Mouse (Mus musculus): Measurements from ENCODE around the gene Fbxl8. TPM values are rescaled to one million over a fixed set of nuclear protein-coding genes. Genes with fewer than 3 reads are reported as not detected.

Fbxl8 gene
- polyA plus RNA-seq, 1 experiment from 2014 or later: 3.5 TPM

GRCm38 (mm10) chr8:105275387-105275786 is 10.9 kb downstream of the Fbxl8 start:
- WGBS: 16% methylated on average over 11 of the region's 11 CpGs
- Histone ChIP-seq H3K4me1 (replicated peaks; ENCODE audit: control insufficient read depth, insufficient read depth) (no peaks in the 10 kb centered on the region; the same call in 1 of the 2 replicates), H3K4me3 (ENCODE audit: low read depth, low read length) (peak overlapping the region; percentile 40; the same call in 1 of the 2 replicates), H3K27ac (replicated peaks) (no peak overlapping the region), H3K36me3 (ENCODE audit: control insufficient read depth, insufficient read depth, low read length) (no peaks in the 10 kb centered on the region), H3K9ac (ENCODE audit: low read length) (no peak overlapping the region), H3K4me2 (replicated peaks; ENCODE audit: low read depth) (peak overlapping the region; percentile 67; the same call in 1 of the 2 replicates), H3K27me3 (ENCODE audit: control insufficient read depth, insufficient read depth, low read length) (peaks cover 2% of the 10 kb centered on the region; the same call in 1 of the 2 replicates), H3K9me3 (ENCODE audit: control insufficient read depth, low read length) (no peaks in the 10 kb centered on the region)
- DNase-seq (ENCODE audit: low spot score) (no peak), ATAC-seq (ENCODE audit: low FRiP score, low TSS enrichment) (no peak)
- TF ChIP-seq CTCF (IDR thresholded peaks at IDR 0.05; ENCODE audit: low read depth) (no peak), EP300 (optimal IDR thresholded peaks at IDR 0.05) (no peak)

GRCm38 (mm10) chr8:105275840-105276239 is 11.4 kb downstream of the Fbxl8 start, which contains the start of gene Nol3:
TSS of gene Nol3 (plus strand) at chr8:105276140.
- Histone ChIP-seq H3K27me3 (ENCODE audit: control insufficient read depth, insufficient read depth, low read length) (peaks cover 2% of the 10 kb centered on the region; the same call in 1 of the 2 replicates), H3K4me2 (replicated peaks; ENCODE audit: low read depth) (peak within 1 kb of the TSS; percentile 67), H3K9me3 (ENCODE audit: control insufficient read depth, low read length) (no peaks in the 10 kb centered on the region), H3K4me1 (replicated peaks; ENCODE audit: control insufficient read depth, insufficient read depth) (no peaks in the 10 kb centered on the region; the same call in 1 of the 2 replicates), H3K9ac (ENCODE audit: low read length) (peak within 1 kb of the TSS; percentile 41), H3K36me3 (ENCODE audit: control insufficient read depth, insufficient read depth, low read length) (no peaks in the 10 kb centered on the region), H3K27ac (replicated peaks) (no peak within 1 kb of the TSS), H3K4me3 (ENCODE audit: low read depth, low read length) (peak within 1 kb of the TSS; percentile 40)
- 7% methylated on average over 10 of the region's 10 CpGs for WGBS
- ATAC-seq (ENCODE audit: low FRiP score, low TSS enrichment): no peak
- DNase-seq (ENCODE audit: low spot score): no peak
- TF ChIP-seq CTCF (IDR thresholded peaks at IDR 0.05; ENCODE audit: low read depth) (no peak), EP300 (optimal IDR thresholded peaks at IDR 0.05) (no peak)

DNA sequence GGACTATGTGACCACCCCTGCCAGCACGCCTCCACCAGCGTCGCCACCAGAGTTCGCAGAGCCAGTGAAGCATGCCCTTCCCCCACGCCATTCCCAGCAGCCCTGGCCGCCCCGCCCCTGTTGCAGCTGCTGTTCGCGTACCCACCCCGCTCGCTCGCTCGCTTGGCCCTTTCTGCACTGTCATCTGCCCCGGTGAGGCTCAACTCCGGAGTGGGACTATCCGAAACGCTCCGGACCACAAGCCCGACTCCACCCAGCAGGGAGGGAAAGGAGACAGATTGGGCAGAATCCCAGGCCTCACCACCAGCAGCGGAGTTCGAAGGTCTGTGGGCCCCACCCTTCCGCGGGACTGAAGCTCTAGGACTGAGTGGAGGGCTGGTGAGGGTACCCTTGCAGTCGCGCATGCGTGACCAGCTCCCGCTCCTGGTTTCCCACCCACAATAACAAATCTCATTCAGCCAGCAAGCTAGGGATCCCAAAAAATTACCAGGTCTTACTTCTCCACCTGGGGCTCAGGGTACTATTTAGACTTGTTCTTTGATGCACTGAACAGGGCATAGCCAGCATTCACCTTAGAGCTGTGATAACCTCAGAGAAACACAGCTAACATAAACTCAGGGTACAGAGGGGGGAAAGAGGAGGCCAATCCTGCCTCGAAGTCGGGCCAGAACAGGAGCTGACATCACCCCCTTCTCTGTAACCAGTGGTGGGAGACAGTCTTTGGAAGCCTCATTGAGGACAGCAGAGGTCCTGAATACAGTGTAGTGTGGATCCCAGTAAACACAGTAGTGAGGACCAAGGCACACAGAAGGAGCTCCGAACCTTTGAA is 12.1 kb downstream of the Fbxl8 start:
- H3K9ac ChIP-seq (ENCODE audit: low read length): peak overlapping the region; percentile 41
- no peak overlapping the region for H3K27ac ChIP-seq (replicated peaks)
- peak; percentile 70 for DNase-seq (ENCODE audit: low spot score)
- peak overlapping the region; percentile 40 for H3K4me3 ChIP-seq (ENCODE audit: low read depth, low read length)
- H3K4me2 ChIP-seq (replicated peaks; ENCODE audit: low read depth): peak overlapping the region; percentile 67
- 5% methylated on average over 30 of the region's 30 CpGs for WGBS
- H3K27me3 ChIP-seq (ENCODE audit: control insufficient read depth, insufficient read depth, low read length): 0 out of 2 replicates have a peak, but pooled peaks cover 2% of the 10 kb centered on the region
- no peak for TF ChIP-seq CTCF (IDR thresholded peaks at IDR 0.05; ENCODE audit: low read depth)
- no peak for TF ChIP-seq EP300 (optimal IDR thresholded peaks at IDR 0.05)
- ATAC-seq (ENCODE audit: low FRiP score, low TSS enrichment): 0 out of 2 replicates have a peak, but pooled peaks have one; percentile 28
- no peaks in the 10 kb centered on the region for H3K9me3 ChIP-seq (ENCODE audit: control insufficient read depth, low read length)
- H3K36me3 ChIP-seq (ENCODE audit: control insufficient read depth, insufficient read depth, low read length): no peaks in the 10 kb centered on the region
- no peaks in the 10 kb centered on the region; the same call in 1 of the 2 replicates for H3K4me1 ChIP-seq (replicated peaks; ENCODE audit: control insufficient read depth, insufficient read depth)

GRCm38 (mm10) chr8:105278911-105279334 is 14.5 kb downstream of the Fbxl8 start:
- peak; percentile 89 for ATAC-seq (ENCODE audit: low FRiP score, low TSS enrichment)
- H3K4me3 ChIP-seq (ENCODE audit: low read depth, low read length): peak overlapping the region; percentile 12; the same call in 1 of the 2 replicates
- WGBS: 3% methylated on average over 27 of the region's 28 CpGs

DNA sequence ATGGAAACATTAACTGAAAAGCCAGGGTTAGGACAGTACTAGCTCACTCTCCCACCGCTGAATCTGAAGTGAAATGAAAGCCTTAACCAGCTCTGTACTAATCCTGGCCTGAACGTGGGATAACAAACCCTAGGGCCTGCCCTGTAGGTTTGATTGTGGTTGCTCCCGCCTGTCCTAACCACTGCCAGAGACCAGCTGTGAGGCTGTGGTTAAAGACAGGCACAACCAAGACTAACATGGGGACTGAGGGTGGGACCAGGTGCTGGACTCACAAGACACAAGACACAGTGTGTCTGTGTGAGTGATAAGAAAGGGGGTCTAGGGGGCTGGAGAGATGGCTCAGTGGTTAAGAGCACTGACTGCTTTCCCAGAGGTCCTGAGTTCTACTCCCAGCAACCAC is 16.1 kb downstream of the Fbxl8 start:
- no peak overlapping the region for H3K4me2 ChIP-seq (replicated peaks; ENCODE audit: low read depth)
- no peak overlapping the region for H3K27ac ChIP-seq (replicated peaks)
- ATAC-seq (ENCODE audit: low FRiP score, low TSS enrichment): no peak
- H3K4me3 ChIP-seq (ENCODE audit: low read depth, low read length): no peak overlapping the region
- H3K36me3 ChIP-seq (ENCODE audit: control insufficient read depth, insufficient read depth, low read length): no peaks in the 10 kb centered on the region
- DNase-seq (ENCODE audit: low spot score): no peak
- no peaks in the 10 kb centered on the region for H3K9me3 ChIP-seq (ENCODE audit: control insufficient read depth, low read length)
- no peaks in the 10 kb centered on the region for H3K27me3 ChIP-seq (ENCODE audit: control insufficient read depth, insufficient read depth, low read length)
- H3K9ac ChIP-seq (ENCODE audit: low read length): no peak overlapping the region
- TF ChIP-seq CTCF (IDR thresholded peaks at IDR 0.05; ENCODE audit: low read depth) (no peak), EP300 (optimal IDR thresholded peaks at IDR 0.05) (no peak)
- 68% methylated on average over 3 of the region's 3 CpGs for WGBS
- H3K4me1 ChIP-seq (replicated peaks; ENCODE audit: control insufficient read depth, insufficient read depth): no peaks in the 10 kb centered on the region; the same call in 1 of the 2 replicates

More at GRCm38 (mm10) chr8:105278911-105279334, 14.5 kb downstream of the Fbxl8 start:
- no peaks in the 10 kb centered on the region for H3K9me3 ChIP-seq (ENCODE audit: control insufficient read depth, low read length)
- no peak overlapping the region for H3K9ac ChIP-seq (ENCODE audit: low read length)
- H3K27ac ChIP-seq (replicated peaks): no peak overlapping the region
- peak; percentile 93 for DNase-seq (ENCODE audit: low spot score)
- H3K4me1 ChIP-seq (replicated peaks; ENCODE audit: control insufficient read depth, insufficient read depth): no peaks in the 10 kb centered on the region; the same call in 1 of the 2 replicates
- no peaks in the 10 kb centered on the region for H3K36me3 ChIP-seq (ENCODE audit: control insufficient read depth, insufficient read depth, low read length)
- TF ChIP-seq EP300 (optimal IDR thresholded peaks at IDR 0.05) (no peak), CTCF (IDR thresholded peaks at IDR 0.05; ENCODE audit: low read depth) (peak; percentile 66)
- peak overlapping the region; percentile 48 for H3K4me2 ChIP-seq (replicated peaks; ENCODE audit: low read depth)
- no peaks in the 10 kb centered on the region for H3K27me3 ChIP-seq (ENCODE audit: control insufficient read depth, insufficient read depth, low read length)
